Mouse (Mus musculus) limb, embryonic 14.5 days (tissue): ENCODE measurements at regions not wholly inside any gene's neighbourhood (a gene's known extent, or its start where the extent isn't known, plus 50 kb on each side); places are given as distances from the start of the nearest gene placed in this dataset.

ENCODE experiments used
- ATAC-seq: fragments of 200-750 bp; cut with Nextera tagmentation; 2 replicates; pipeline ENCODE4 v1.8.0; 2017; ENCODE audit warnings: low read depth, moderate number of reproducible peaks, moderate TSS enrichment; ENCODE audit not compliant: low FRiP score
- DNase-seq: peaks from one replicate; pipeline ENCODE4 v3.0.0-alpha.2; 2015; ENCODE audit warnings: low spot score
- H3K27ac ChIP-seq: fragments of 300-500 bp; sonication (generic); replicated peaks from 2 replicates; pipeline ENCODE4 v1.5.1; 2014; ENCODE audit warnings: low read depth, mild to moderate bottlenecking, low read length, moderate library complexity, mixed read lengths
- H3K27me3 ChIP-seq: fragments of 300-500 bp; sonication (generic); 2 replicates; pipeline ENCODE4 v1.6.1; 2014; ENCODE audit warnings: low read length, mixed read lengths; ENCODE audit not compliant: control insufficient read depth, insufficient read depth
- H3K36me3 ChIP-seq: fragments of 300-500 bp; sonication (generic); 2 replicates; pipeline ENCODE4 v1.6.1; 2014; ENCODE audit warnings: mild to moderate bottlenecking, low read length, moderate library complexity, mixed read lengths; ENCODE audit not compliant: control insufficient read depth, insufficient read depth
- H3K4me1 ChIP-seq: fragments of 300-500 bp; sonication (generic); 2 replicates; pipeline ENCODE4 v1.6.1; 2014; ENCODE audit warnings: antibody characterized with exemption, low read length, mixed read lengths; ENCODE audit not compliant: control insufficient read depth, insufficient read depth
- H3K4me2 ChIP-seq: fragments of 300-500 bp; sonication (generic); replicated peaks from 2 replicates; pipeline ENCODE4 v1.6.1; 2014; ENCODE audit warnings: low read depth, mild to moderate bottlenecking, low read length, moderate library complexity; ENCODE audit not compliant: severe bottlenecking
- H3K4me3 ChIP-seq: fragments of 300-500 bp; sonication (generic); replicated peaks from 2 replicates; pipeline ENCODE4 v1.5.1; 2014; ENCODE audit warnings: low read length
- H3K9ac ChIP-seq: fragments of 300-500 bp; sonication (generic); 2 replicates; pipeline ENCODE4 v1.6.1; 2014; ENCODE audit warnings: mild to moderate bottlenecking, low read depth, low read length, moderate library complexity; ENCODE audit not compliant: severe bottlenecking
- H3K9me3 ChIP-seq: fragments of 300-500 bp; sonication (generic); 2 replicates; pipeline ENCODE4 v1.6.1; 2016; ENCODE audit warnings: low read length; ENCODE audit not compliant: control insufficient read depth
- POLR2A ChIP-seq: fragments of 200-500 bp; IDR thresholded peaks from 2 replicates; pipeline ENCODE4 v1.8.0; 2012; ENCODE audit warnings: inconsistent platforms, mild to moderate bottlenecking, moderate library complexity, borderline replicate concordance; ENCODE audit not compliant: insufficient read depth, insufficient read length; ENCODE audit errors: extremely low read depth
- WGBS: fragments of 180-500 bp; shearing (Covaris S2); extraction: QIAGEN DNeasy Blood & Tissue Kit; methylation state at CpG from one replicate; pipeline ENCODE4 v1.1.7; 2014; 5-methylcytosine and 5-hydroxymethylcytosine counted together

- H3K4me3 ChIP-seq, result no peak overlapping the region
- DNase-seq, result peak; percentile 76
- H3K4me2 ChIP-seq, result peak overlapping the region; percentile 2; the same call in 1 of the 2 replicates
These were observed 483.6 kb upstream of the Id4 start for GRCm38 (mm10) chr13:47777206-47778099.

DNA sequence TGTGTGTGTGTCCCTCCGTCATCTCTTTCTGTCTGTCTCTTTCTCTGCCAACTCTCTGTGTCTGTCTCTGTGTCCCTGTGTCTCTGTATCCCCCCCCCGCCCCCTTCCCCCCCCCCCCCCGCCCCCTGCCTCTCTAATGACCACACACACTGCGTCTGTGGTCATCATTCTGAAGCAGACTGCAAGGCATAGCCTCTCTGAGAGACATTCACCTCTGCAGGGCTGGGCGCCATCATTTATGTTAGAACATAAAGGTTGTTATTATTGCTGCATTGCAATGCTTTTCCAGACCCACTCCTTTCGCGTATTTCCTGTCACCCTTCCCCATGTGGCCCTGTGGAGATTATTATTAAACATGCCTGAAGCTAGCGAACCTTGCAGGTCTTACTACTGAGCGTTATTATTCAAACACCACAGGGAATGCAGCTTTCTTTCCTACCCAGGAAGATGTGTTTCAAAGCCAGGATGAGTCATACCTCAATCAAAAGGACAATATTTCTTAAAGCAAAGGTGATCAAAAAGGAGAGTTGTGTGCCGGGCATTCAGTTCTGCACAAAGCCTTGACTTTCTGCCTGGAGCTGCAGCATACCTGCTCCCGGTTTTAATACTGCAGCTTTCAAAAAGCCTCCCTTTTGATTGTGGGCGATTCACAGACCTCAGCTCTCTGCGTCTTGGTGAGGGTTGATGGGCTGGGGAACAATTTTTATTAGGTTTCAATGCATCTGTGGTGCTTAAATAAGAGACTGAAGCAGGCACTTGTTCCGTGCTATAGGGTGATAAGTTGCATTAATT, 482.6 kb upstream of the Id4 start:
- Histone ChIP-seq H3K4me1 (peaks cover 18% of the 10 kb centered on the region), H3K9me3 (no peaks in the 10 kb centered on the region), H3K36me3 (no peaks in the 10 kb centered on the region), H3K4me2 (peak overlapping the region; percentile 31), H3K27me3 (no peaks in the 10 kb centered on the region), H3K4me3 (peak overlapping the region; percentile 8; the same call in 1 of the 2 replicates), H3K9ac (no peak overlapping the region; the same call in 1 of the 2 replicates), H3K27ac (0 out of 2 replicates have a peak overlapping the region, but pooled peaks have one; percentile 48)
- DNase-seq, result peak; percentile 45
- no peak for TF ChIP-seq POLR2A
- WGBS, result 16% methylated on average over 11 of the region's 14 CpGs
- peak; percentile 49; the same call in 1 of the 2 replicates for ATAC-seq

More at GRCm38 (mm10) chr13:47777206-47778099, 483.6 kb upstream of the Id4 start:
- H3K9me3 ChIP-seq, result no peaks in the 10 kb centered on the region
- peaks cover 18% of the 10 kb centered on the region for H3K4me1 ChIP-seq
- H3K36me3 ChIP-seq, result no peaks in the 10 kb centered on the region
- WGBS, result 36% methylated on average over 15 of the region's 15 CpGs
- TF ChIP-seq POLR2A, result no peak
- peak overlapping the region; percentile 21; the same call in 1 of the 2 replicates for H3K27ac ChIP-seq
- no peaks in the 10 kb centered on the region for H3K27me3 ChIP-seq
- H3K9ac ChIP-seq, result no peak overlapping the region
- peak; percentile 50 for ATAC-seq

- 84% methylated on average over 3 of the region's 3 CpGs for WGBS
- Histone ChIP-seq H3K4me1 (peaks cover 10% of the 10 kb centered on the region; the same call in 1 of the 2 replicates), H3K9ac (no peak overlapping the region), H3K36me3 (no peaks in the 10 kb centered on the region), H3K27ac (no peak overlapping the region), H3K27me3 (no peaks in the 10 kb centered on the region), H3K9me3 (no peaks in the 10 kb centered on the region), H3K4me2 (no peak overlapping the region), H3K4me3 (no peak overlapping the region)
- DNase-seq (no peak), ATAC-seq (no peak)
- no peak for TF ChIP-seq POLR2A
These were observed 476.6 kb upstream of the Id4 start for GRCm38 (mm10) chr13:47784406-47784805.

- Histone ChIP-seq H3K9ac (no peak overlapping the region), H3K9me3 (no peaks in the 10 kb centered on the region), H3K4me3 (no peak overlapping the region), H3K4me1 (no peaks in the 10 kb centered on the region), H3K4me2 (no peak overlapping the region), H3K27me3 (no peaks in the 10 kb centered on the region), H3K36me3 (no peaks in the 10 kb centered on the region), H3K27ac (no peak overlapping the region)
- no peak for TF ChIP-seq POLR2A
- no peak for ATAC-seq
- 68% methylated on average over 4 of the region's 4 CpGs for WGBS
- peak; percentile 25 for DNase-seq
These were observed 463.2 kb upstream of the Id4 start for GRCm38 (mm10) chr13:47797859-47798258.

DNA sequence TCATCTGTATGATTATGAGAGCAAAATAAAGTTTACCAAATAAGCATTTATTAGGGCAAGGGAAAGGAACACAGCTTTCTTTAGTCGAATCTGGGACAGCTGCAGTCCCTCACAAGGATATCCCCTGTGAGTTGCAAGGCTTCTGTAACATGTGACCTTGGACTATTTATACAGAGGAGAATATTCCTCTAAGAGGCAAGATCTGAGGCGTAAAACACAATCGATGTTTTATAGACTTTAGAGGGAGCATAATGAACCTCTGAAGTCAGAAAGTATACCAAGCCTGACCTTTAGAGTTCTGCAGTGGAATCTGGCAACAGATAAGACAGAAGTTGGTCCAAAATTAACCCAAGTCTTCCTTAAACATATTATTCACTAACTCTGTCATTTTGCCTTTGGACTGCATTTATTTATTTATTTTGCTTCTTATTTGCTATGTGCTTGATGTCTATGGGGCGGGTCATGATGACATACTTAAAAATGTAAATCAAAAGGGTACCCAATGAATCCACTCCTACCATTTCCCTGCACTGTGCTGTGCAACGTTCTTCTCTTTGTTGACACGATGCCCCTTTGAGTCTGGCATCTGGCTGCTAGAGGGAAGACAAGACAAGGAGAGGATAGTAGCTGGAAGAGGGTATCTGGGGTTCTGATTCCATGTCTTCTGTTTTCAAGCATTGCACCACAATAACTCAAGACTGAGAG, 449.2 kb upstream of the Id4 start:
- DNase-seq (no peak), ATAC-seq (no peak)
- Histone ChIP-seq H3K9me3 (no peaks in the 10 kb centered on the region), H3K4me1 (no peaks in the 10 kb centered on the region), H3K27me3 (no peaks in the 10 kb centered on the region), H3K9ac (no peak overlapping the region), H3K4me2 (no peak overlapping the region), H3K4me3 (no peak overlapping the region), H3K36me3 (no peaks in the 10 kb centered on the region), H3K27ac (no peak overlapping the region)
- TF ChIP-seq POLR2A, result no peak
- 75% methylated on average over 6 of the region's 6 CpGs for WGBS
